Mouse (Mus musculus) spleen, adult 2 months (tissue): Measurements from ENCODE around the gene Tstd1. TPM values are rescaled to one million over a fixed set of nuclear protein-coding genes. Genes with fewer than 3 reads are reported as not detected.

Source experiments
- DNase-seq, 2 experiments: peaks; one replicate each; pipeline versions ENCODE4 v3.0.0 to v3.0.0-alpha.2; 2012 to 2021; ENCODE audit warnings: low spot score in 2 of 2, low read depth in 1 of 2
- H3K27ac ChIP-seq: fragments of 200-500 bp; 2 replicates; pipeline ENCODE4 v1.5.1; 2012; ENCODE audit warnings: low read length, inconsistent platforms; ENCODE audit not compliant: insufficient read depth
- H3K27me3 ChIP-seq: fragments of 200-500 bp; 2 replicates; pipeline ENCODE4 v1.6.1; 2012; ENCODE audit warnings: mild to moderate bottlenecking, moderate library complexity, low read length, inconsistent platforms; ENCODE audit not compliant: control insufficient read depth, insufficient read depth
- H3K36me3 ChIP-seq: fragments of 200-500 bp; 2 replicates; pipeline ENCODE4 v1.6.1; 2012; ENCODE audit warnings: mild to moderate bottlenecking, low read length, inconsistent platforms; ENCODE audit not compliant: control insufficient read depth, insufficient read depth
- H3K4me1 ChIP-seq: fragments of 200-500 bp; 2 replicates; pipeline ENCODE4 v1.6.1; 2011; ENCODE audit warnings: inconsistent platforms; ENCODE audit not compliant: control insufficient read depth, insufficient read depth, insufficient read length
- H3K4me3 ChIP-seq: fragments of 200-500 bp; 2 replicates; pipeline ENCODE4 v1.5.1; 2011; ENCODE audit warnings: mild to moderate bottlenecking, inconsistent platforms; ENCODE audit not compliant: insufficient read depth, insufficient read length; ENCODE audit errors: extremely low read depth
- CTCF ChIP-seq: fragments of 200-500 bp; IDR thresholded peaks from 2 replicates; pipeline ENCODE4 v1.5.1; 2011; ENCODE audit warnings: mild to moderate bottlenecking, inconsistent platforms; ENCODE audit not compliant: insufficient read depth, insufficient read length, insufficient replicate concordance; ENCODE audit errors: extremely low read depth
- POLR2A ChIP-seq: fragments of 200-500 bp; IDR thresholded peaks from 2 replicates; pipeline ENCODE4 v1.6.1; 2011; ENCODE audit warnings: low read depth, low read length, inconsistent platforms
- WGBS: fragments of 180-500 bp; shearing (Covaris S2); methylation state at CpG from one replicate; pipeline ENCODE4 v1.1.7; 2018; 5-methylcytosine and 5-hydroxymethylcytosine counted together
- polyA plus RNA-seq: library from polyadenylated mRNA; depleted of rRNA; stranded (reverse); fragments of >200 nt; gene quantifications from 2 replicates; pipeline ENCODE4 v1.2.3, GENCODE M21; 2012

Gene Tstd1
- polyA plus RNA-seq, 1 experiment = 3.1 TPM

DNA sequence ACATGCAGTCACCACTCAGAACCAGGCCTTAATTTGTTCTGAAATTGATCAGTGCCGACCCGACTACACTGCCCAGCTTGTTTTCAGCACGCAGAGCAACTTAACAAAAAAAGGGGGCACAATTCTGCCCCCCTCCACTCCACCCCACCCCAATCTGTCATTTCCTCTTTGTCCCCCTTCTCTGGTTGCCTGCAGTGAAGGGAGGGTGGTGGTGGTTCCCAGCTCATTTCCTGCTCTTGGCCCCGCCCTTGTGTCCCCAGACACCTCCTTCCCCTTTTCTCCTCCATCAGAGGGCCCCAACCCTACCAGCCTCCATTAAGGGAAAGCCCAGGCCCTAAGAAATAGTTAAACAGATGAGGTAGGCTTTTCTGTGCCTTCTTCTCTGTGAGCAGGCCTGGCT is 28.6 kb upstream of the Tstd1 start:
- Histone ChIP-seq H3K4me3 (peak overlapping the region; percentile 97), H3K27ac (peak overlapping the region; percentile 99)
- 12% methylated on average over 4 of the region's 4 CpGs for WGBS

DNA sequence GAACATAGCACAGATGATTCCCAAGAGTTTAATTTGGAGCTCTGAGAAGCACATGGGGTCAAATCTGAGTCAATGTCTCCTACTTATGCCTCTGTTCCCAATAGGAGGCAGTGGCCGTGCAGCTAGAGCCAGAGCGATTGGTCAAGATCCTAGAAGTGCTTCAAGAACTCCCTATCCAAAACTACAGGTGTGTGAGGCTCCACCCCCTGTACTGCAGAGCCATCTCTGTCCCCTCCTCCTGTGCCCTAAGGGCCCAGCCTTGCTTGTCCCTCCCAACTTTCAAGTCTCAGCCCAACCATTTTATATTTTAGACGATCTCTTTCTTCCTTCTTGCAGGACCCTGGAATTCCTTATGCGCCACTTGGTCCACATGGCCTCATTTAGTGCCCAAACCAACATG is 16.9 kb upstream of the Tstd1 start:
- TF ChIP-seq CTCF (no peak), POLR2A (no peak)
- Histone ChIP-seq H3K27ac (no peak overlapping the region), H3K4me1 (no peaks in the 10 kb centered on the region), H3K36me3 (peaks cover 60% of the 10 kb centered on the region), H3K4me3 (no peak overlapping the region), H3K27me3 (no peaks in the 10 kb centered on the region)
- WGBS = 89% methylated on average over 4 of the region's 4 CpGs
- DNase-seq = no peak

More for the DNA sequence above, 28.6 kb upstream of the Tstd1 start:
- TF ChIP-seq POLR2A (peak; percentile 58), CTCF (no peak)
- Histone ChIP-seq H3K4me1 (peaks cover 11% of the 10 kb centered on the region; the same call in 1 of the 2 replicates), H3K36me3 (peaks cover 7% of the 10 kb centered on the region; the same call in 1 of the 2 replicates), H3K27me3 (no peaks in the 10 kb centered on the region)
- DNase-seq = peak; percentile 86 to 87

- DNase-seq = no peak
- Histone ChIP-seq H3K27me3 (no peaks in the 10 kb centered on the region), H3K4me3 (no peak overlapping the region), H3K4me1 (no peaks in the 10 kb centered on the region), H3K27ac (no peak overlapping the region), H3K36me3 (peaks cover 63% of the 10 kb centered on the region)
- whole genome bisulfite sequencing = 89% methylated on average over 9 of the region's 9 CpGs
- TF ChIP-seq CTCF (no peak), POLR2A (no peak)
Measured at GRCm38 (mm10) chr1:171402991-171403390, 15.7 kb upstream of the Tstd1 start.

- Histone ChIP-seq H3K27me3 (no peaks in the 10 kb centered on the region), H3K36me3 (peaks cover 49% of the 10 kb centered on the region), H3K4me1 (0 out of 2 replicates have a peak, but pooled peaks cover 4% of the 10 kb centered on the region), H3K4me3 (no peak overlapping the region), H3K27ac (no peak overlapping the region)
- DNase-seq = no peak
- 91% methylated on average over 5 of the region's 5 CpGs for WGBS
- TF ChIP-seq CTCF (no peak), POLR2A (no peak)
Measured at GRCm38 (mm10) chr1:171407263-171407662, 11.4 kb upstream of the Tstd1 start.

- Histone ChIP-seq H3K36me3 (peaks cover 27% of the 10 kb centered on the region), H3K4me1 (peaks cover 12% of the 10 kb centered on the region; the same call in 1 of the 2 replicates), H3K27me3 (no peaks in the 10 kb centered on the region), H3K4me3 (no peak overlapping the region), H3K27ac (no peak overlapping the region)
- TF ChIP-seq CTCF (no peak), POLR2A (no peak)
- DNase-seq = peak in 1 of 2 experiments; percentile 69
- WGBS = 72% methylated on average over 1 of the region's 1 CpGs
Measured at GRCm38 (mm10) chr1:171410231-171410630, 8.4 kb upstream of the Tstd1 start.

DNA sequence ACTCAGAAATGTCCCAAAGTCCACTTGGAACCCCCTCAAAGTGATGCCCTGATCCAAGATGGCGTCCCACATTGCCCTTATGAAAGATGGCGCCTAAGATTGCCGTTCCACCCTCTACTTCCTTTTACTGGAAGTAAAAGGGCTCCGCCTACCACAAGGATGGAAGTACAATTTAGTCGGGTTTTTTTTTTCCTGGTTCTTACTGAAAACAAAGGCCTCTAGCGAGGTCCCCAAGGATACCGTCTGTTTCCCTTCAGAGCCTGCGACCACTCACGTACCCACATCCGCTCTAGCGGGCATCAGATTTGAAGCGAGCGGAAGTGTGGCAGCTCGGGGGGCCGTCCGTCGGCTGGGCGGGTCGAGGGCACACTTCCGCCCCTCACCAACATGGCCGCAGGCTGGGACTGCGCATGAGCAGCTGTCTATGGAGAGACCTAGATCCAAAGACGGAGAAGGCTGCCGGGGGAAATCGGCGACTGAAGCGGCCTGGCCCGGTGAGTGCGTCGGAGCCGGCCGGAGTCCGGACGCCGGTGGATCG is 7.7 kb upstream of the Tstd1 start, which contains the start of gene Usf1:
Usf1 (plus strand) TSS at position 367 of the 538 bp plus-strand sequence.
- Histone ChIP-seq H3K27me3 (no peaks in the 10 kb centered on the region), H3K4me1 (peaks cover 12% of the 10 kb centered on the region; the same call in 1 of the 2 replicates), H3K36me3 (peaks cover 30% of the 10 kb centered on the region), H3K4me3 (peak within 1 kb of the TSS; percentile 100), H3K27ac (peak within 1 kb of the TSS; percentile 97)
- peak; percentile 92 to 94 for DNase-seq
- TF ChIP-seq POLR2A = peak; percentile 66
- no peak for TF ChIP-seq CTCF
- under 1% methylated on average over 36 of the region's 36 CpGs for WGBS

DNA sequence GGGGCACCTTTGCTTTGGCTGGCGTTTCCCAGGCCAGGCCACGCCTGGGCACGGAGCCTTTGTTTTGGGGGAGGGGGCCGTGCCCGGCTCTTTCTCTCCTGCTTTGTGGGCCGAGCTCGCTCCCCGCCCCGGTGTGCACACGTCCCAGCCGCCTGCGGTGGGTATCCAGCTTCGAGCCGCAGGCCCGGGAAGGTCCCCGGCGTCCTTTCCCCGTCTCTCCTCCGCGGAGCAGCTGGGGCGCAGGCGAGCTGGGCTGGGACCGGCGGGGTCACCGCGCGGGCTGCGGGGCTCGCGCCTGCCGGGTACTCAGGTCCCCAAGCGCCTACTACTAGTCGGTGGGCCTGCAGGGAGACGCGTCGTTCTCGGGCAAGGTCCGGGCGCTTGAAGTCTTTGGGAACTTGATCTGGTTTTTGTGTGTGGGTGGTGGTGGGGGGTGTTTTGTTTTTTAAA is 7.2 kb upstream of the Tstd1 start:
- Histone ChIP-seq H3K4me3 (peak overlapping the region; percentile 100), H3K27me3 (no peaks in the 10 kb centered on the region), H3K36me3 (peaks cover 31% of the 10 kb centered on the region), H3K27ac (peak overlapping the region; percentile 97), H3K4me1 (peaks cover 12% of the 10 kb centered on the region; the same call in 1 of the 2 replicates)
- no peak for TF ChIP-seq CTCF
- TF ChIP-seq POLR2A = no peak
- DNase-seq = no peak
- WGBS = under 1% methylated on average over 39 of the region's 39 CpGs
